Mouse (Mus musculus) liver, embryonic 14.5 days (tissue): Measurements from ENCODE around the gene Naaladl1.

ENCODE experiments used
- CTCF ChIP-seq: IDR thresholded peaks from 2 replicates; pipeline ENCODE4 v1.5.1; 2016; ENCODE audit warnings: antibody characterized with exemption, low read depth, control low read depth
- EP300 ChIP-seq: IDR thresholded peaks from 2 replicates; pipeline ENCODE4 v1.6.1; 2016; ENCODE audit warnings: antibody characterized with exemption, low read depth

DNA sequence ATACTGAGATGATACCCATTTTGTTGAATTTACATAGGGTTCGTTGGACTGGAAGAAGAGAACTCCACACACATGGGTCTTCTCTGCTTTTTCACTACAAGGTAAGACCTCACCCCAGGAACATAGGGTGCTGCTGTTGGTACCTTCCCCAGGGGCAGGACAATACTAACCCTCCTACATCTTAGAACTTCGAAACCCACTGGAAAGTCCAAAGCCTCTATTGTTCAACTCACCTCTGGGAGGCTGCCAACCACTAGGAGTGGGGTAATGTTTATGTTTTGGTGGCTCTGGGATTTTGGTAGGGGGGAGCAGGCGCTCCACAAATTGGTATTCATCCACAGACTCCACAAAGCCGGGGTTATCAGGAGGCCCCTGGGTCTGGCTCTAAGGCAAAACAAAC is 48.9 kb upstream of the Naaladl1 start:
- TF ChIP-seq CTCF (no peak), EP300 (no peak)
